Mouse (Mus musculus): Measurements from ENCODE around the gene Vwa7. TPM values are rescaled to one million over a fixed set of nuclear protein-coding genes. Genes with fewer than 3 reads are reported as not detected.

The Vwa7 gene
- polyA plus RNA-seq, 1 experiment = 0.07 TPM

DNA sequence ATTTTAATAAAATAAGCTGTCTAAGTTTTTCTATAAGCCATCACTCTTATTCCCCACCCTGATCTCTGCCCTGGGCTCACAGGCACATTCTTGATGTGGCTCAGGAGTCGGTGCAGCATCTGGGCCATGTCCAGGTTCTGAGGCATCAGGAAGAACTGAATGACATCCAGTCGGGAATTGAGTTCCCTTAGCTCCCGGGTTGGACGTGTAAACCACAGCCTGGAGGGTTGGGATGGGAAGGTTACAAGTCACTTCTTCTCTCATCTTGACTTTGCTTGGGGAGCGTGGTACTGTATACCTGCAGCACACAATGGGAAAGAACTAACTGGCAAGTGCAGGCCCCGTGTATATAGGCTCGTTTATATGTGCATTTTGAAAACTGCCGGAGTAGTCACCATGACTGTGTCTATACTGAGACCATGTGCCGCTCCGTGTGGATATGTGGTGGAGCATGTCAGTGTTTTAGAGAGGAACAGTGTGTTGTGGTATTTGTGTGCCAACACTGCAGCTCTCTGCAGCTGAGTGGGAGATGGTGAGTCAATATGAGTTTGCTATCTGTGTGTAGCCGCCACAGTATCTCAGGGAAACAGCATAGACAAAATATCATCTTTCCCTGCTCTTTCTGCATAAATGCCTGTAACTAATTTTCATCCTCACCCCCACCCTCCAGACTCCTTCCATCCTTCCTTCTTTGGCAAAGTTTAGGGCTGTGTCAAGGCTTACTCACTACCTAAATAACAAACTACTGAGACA is 22.9 kb downstream of the Vwa7 start:
- Histone ChIP-seq H3K79me2 (ENCODE audit: control insufficient read depth, insufficient read depth) (no peaks in the 10 kb centered on the region), H3K27me3 (ENCODE audit: control insufficient read depth, insufficient read depth, insufficient read length) (no peaks in the 10 kb centered on the region), H3K36me3 (ENCODE audit: control insufficient read depth, insufficient read depth) (no peaks in the 10 kb centered on the region), H3K79me3 (ENCODE audit: low read depth) (no peaks in the 10 kb centered on the region), H3K4me3 (ENCODE audit: insufficient read depth, poor library complexity, severe bottlenecking) (no peak overlapping the region), H3ac (ENCODE audit: control insufficient read depth, insufficient read length, low read depth) (peak overlapping the region; percentile 39)
- TF ChIP-seq MYOD1 (IDR thresholded peaks at IDR 0.05; ENCODE audit: control insufficient read depth, insufficient read length, low read depth) = peak; percentile 51
- TF ChIP-seq MYOG (IDR thresholded peaks at IDR 0.05; ENCODE audit: control insufficient read depth, extremely low read depth, insufficient read length) = no peak
- no peak for TF ChIP-seq CEBPB (IDR thresholded peaks at IDR 0.05; ENCODE audit: low read depth)
- peak; percentile 90 for TF ChIP-seq MAX (IDR thresholded peaks at IDR 0.05)

DNA sequence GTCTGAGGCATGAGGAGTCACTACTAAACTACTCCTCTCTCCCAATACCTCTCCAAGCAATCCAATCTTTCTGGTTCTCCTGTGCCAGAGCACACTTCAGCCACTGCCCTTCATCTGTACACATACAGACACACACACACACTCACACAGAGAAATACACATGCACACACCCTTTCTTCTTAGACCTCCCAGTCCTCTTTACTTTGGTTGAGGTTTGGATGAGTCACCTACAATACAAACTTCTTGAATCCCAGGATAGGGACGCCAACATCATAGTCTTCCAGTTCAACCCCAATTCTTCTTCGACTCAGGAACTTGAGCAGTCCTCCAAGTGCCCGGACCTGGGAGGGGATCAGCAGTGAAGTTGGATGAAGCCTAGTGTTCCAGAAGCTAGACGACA is 27.4 kb downstream of the Vwa7 start:
- Histone ChIP-seq H3K79me2 (ENCODE audit: control insufficient read depth, insufficient read depth) (peaks cover under 1% of the 10 kb centered on the region), H3K79me3 (ENCODE audit: low read depth) (no peaks in the 10 kb centered on the region), H3ac (ENCODE audit: control insufficient read depth, insufficient read length, low read depth) (no peak overlapping the region), H3K36me3 (ENCODE audit: control insufficient read depth, insufficient read depth) (no peaks in the 10 kb centered on the region), H3K27me3 (ENCODE audit: control insufficient read depth, insufficient read depth, insufficient read length) (no peaks in the 10 kb centered on the region), H3K4me3 (ENCODE audit: insufficient read depth, poor library complexity, severe bottlenecking) (no peak overlapping the region)
- TF ChIP-seq MAX (IDR thresholded peaks at IDR 0.05) (no peak), CEBPB (IDR thresholded peaks at IDR 0.05; ENCODE audit: low read depth) (no peak), USF1 (IDR thresholded peaks at IDR 0.05; ENCODE audit: low read depth) (no peak), FOSL1 (IDR thresholded peaks at IDR 0.05; ENCODE audit: insufficient read depth, low read length, poor library complexity, severe bottlenecking) (no peak), CTCF (IDR thresholded peaks at IDR 0.05; ENCODE audit: control insufficient read depth, insufficient read depth, insufficient read length) (no peak), MYOD1 (IDR thresholded peaks at IDR 0.05; ENCODE audit: control insufficient read depth, insufficient read length, low read depth) (no peak)

DNA sequence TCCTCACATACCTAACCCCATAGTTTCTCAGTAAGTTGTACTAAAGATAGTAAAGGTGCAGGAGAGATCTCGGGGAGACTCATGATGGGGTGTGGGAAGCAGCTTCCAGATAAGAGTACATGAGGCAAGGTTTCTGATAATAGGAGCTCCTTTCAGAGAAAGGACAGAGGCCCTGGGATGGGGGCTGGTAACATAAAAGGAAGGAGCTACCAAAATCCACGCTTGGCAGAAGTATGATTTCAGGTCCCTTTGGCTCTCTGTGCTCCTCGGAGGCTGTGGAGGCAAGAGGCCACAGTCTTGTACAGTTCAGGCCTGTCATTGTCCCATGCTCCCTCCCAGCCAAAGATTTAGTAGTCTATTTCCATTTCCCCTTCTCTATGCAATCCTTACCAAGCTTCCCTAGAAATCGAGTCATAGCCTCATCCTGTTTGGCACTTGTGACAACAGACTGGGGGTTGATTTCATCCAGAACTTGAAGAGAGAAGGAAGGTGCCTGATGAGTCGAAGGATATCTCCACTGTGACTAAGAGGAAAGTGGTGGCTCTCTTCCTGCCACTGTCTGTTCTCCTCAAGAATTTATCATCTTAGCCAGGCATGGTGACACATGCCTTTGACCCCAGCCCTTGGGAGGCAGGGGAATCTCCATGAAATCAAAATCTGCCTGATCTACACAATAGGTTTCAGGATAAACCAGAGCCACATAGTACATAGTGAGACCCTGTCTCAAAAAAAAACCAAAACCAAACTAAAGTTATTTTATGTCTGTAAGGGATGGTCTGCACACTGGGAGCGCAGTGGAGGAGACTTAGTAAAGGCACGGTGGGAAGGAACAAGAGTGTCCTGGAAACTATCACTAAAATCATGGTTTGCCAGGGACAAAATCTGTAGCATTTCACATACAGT is 28.8 kb downstream of the Vwa7 start:
- H3ac ChIP-seq (ENCODE audit: control insufficient read depth, insufficient read length, low read depth) = no peak overlapping the region
- no peak overlapping the region for H3K4me3 ChIP-seq (ENCODE audit: insufficient read depth, poor library complexity, severe bottlenecking)
- TF ChIP-seq CEBPB (IDR thresholded peaks at IDR 0.05; ENCODE audit: low read depth) (peak; percentile 2), USF1 (IDR thresholded peaks at IDR 0.05; ENCODE audit: low read depth) (no peak), FOSL1 (IDR thresholded peaks at IDR 0.05; ENCODE audit: insufficient read depth, low read length, poor library complexity, severe bottlenecking) (no peak)
- no peaks in the 10 kb centered on the region for H3K27me3 ChIP-seq (ENCODE audit: control insufficient read depth, insufficient read depth, insufficient read length)
- peaks cover 14% of the 10 kb centered on the region for H3K79me2 ChIP-seq (ENCODE audit: control insufficient read depth, insufficient read depth)
- H3K36me3 ChIP-seq (ENCODE audit: control insufficient read depth, insufficient read depth) = no peaks in the 10 kb centered on the region
- no peaks in the 10 kb centered on the region for H3K79me3 ChIP-seq (ENCODE audit: low read depth)

- no peak for TF ChIP-seq MYOG (IDR thresholded peaks at IDR 0.05; ENCODE audit: control insufficient read depth, extremely low read depth, insufficient read length)
- TF ChIP-seq MAX (IDR thresholded peaks at IDR 0.05) = peak; percentile 83
- TF ChIP-seq CEBPB (IDR thresholded peaks at IDR 0.05; ENCODE audit: low read depth) = no peak
- Histone ChIP-seq H3K79me3 (ENCODE audit: low read depth) (peaks cover 6% of the 10 kb centered on the region), H3ac (ENCODE audit: control insufficient read depth, insufficient read length, low read depth) (peak overlapping the region; percentile 75), H3K36me3 (ENCODE audit: control insufficient read depth, insufficient read depth) (no peaks in the 10 kb centered on the region), H3K79me2 (ENCODE audit: control insufficient read depth, insufficient read depth) (peaks cover 23% of the 10 kb centered on the region), H3K4me3 (ENCODE audit: insufficient read depth, poor library complexity, severe bottlenecking) (peak overlapping the region; percentile 34), H3K27me3 (ENCODE audit: control insufficient read depth, insufficient read depth, insufficient read length) (no peaks in the 10 kb centered on the region)
Measured at GRCm38 (mm10) chr17:35045807-35046680, 29.7 kb downstream of the Vwa7 start.

- H3K79me3 ChIP-seq (ENCODE audit: low read depth) = peaks cover 11% of the 10 kb centered on the region
- H3ac ChIP-seq (ENCODE audit: control insufficient read depth, insufficient read length, low read depth) = peak within 1 kb of the TSS; percentile 75
- H3K27me3 ChIP-seq (ENCODE audit: control insufficient read depth, insufficient read depth, insufficient read length) = no peaks in the 10 kb centered on the region
- H3K4me3 ChIP-seq (ENCODE audit: insufficient read depth, poor library complexity, severe bottlenecking) = peak within 1 kb of the TSS; percentile 34
- TF ChIP-seq FOSL1 (IDR thresholded peaks at IDR 0.05; ENCODE audit: insufficient read depth, low read length, poor library complexity, severe bottlenecking) (no peak), MYOD1 (IDR thresholded peaks at IDR 0.05; ENCODE audit: control insufficient read depth, insufficient read length, low read depth) (no peak), MYOG (IDR thresholded peaks at IDR 0.05; ENCODE audit: control insufficient read depth, extremely low read depth, insufficient read length) (no peak), CTCF (IDR thresholded peaks at IDR 0.05; ENCODE audit: control insufficient read depth, insufficient read depth, insufficient read length) (no peak), MAX (IDR thresholded peaks at IDR 0.05) (no peak), USF1 (IDR thresholded peaks at IDR 0.05; ENCODE audit: low read depth) (no peak), CEBPB (IDR thresholded peaks at IDR 0.05; ENCODE audit: low read depth) (no peak)
- H3K79me2 ChIP-seq (ENCODE audit: control insufficient read depth, insufficient read depth) = peaks cover 31% of the 10 kb centered on the region
- H3K36me3 ChIP-seq (ENCODE audit: control insufficient read depth, insufficient read depth) = no peaks in the 10 kb centered on the region
Measured at GRCm38 (mm10) chr17:35046681-35047455, 30.5 kb downstream of the Vwa7 start, which contains the start of gene Msh5. Gene Msh5 (minus strand): TSS chr17:35046745.

Measured in C2C12 (cell line).